Mouse (Mus musculus): ENCODE data around the gene Apex1. TPM values are rescaled to one million over a fixed set of nuclear protein-coding genes. Genes with fewer than 3 reads are reported as not detected.
"Not testable (repeated sequence)": the region's sequence is repeated elsewhere in the genome, so short reads cannot be mapped to it uniquely, and the experiment has no call there.

The Apex1 gene
- polyA plus RNA-seq, 1 experiment from 2014 or later: 227 TPM

GRCm38 (mm10) chr14:50911356-50911755 lies 13.4 kb upstream of the Apex1 start:
- no peak overlapping the region for H3K9ac ChIP-seq (replicated peaks; ENCODE audit: low read length)
- H3K9me3 ChIP-seq (ENCODE audit: control insufficient read depth, low read length): no peaks in the 10 kb centered on the region
- H3K27ac ChIP-seq (replicated peaks; ENCODE audit: low read depth, low read length): no peak overlapping the region
- ATAC-seq (ENCODE audit: low FRiP score, low TSS enrichment) (no peak), DNase-seq (no peak)
- no peak overlapping the region for H3K4me2 ChIP-seq (ENCODE audit: low read length)
- no peaks in the 10 kb centered on the region for H3K27me3 ChIP-seq (ENCODE audit: control insufficient read depth, insufficient read depth, low read length)
- no peaks in the 10 kb centered on the region for H3K4me1 ChIP-seq (ENCODE audit: control insufficient read depth, insufficient read depth, low read length)
- peaks cover 48% of the 10 kb centered on the region for H3K36me3 ChIP-seq (ENCODE audit: control insufficient read depth, insufficient read depth, low read length)
- H3K4me3 ChIP-seq (replicated peaks; ENCODE audit: low read depth, low read length): no peak overlapping the region
- 69% methylated on average over 3 of the region's 3 CpGs for WGBS

- not testable (repeated sequence) for H3K27ac ChIP-seq (replicated peaks; ENCODE audit: low read depth, low read length); H3K27me3 ChIP-seq (ENCODE audit: control insufficient read depth, insufficient read depth, low read length); H3K9ac ChIP-seq (replicated peaks; ENCODE audit: low read length); DNase-seq; H3K9me3 ChIP-seq (ENCODE audit: control insufficient read depth, low read length); ATAC-seq (ENCODE audit: low FRiP score, low TSS enrichment)
- peaks cover 14% of the 10 kb centered on the region for H3K4me1 ChIP-seq (ENCODE audit: control insufficient read depth, insufficient read depth, low read length)
- H3K36me3 ChIP-seq (ENCODE audit: control insufficient read depth, insufficient read depth, low read length): peaks cover 40% of the 10 kb centered on the region
- peak overlapping the region; percentile 87 for H3K4me3 ChIP-seq (replicated peaks; ENCODE audit: low read depth, low read length)
- H3K4me2 ChIP-seq (ENCODE audit: low read length): peak overlapping the region; percentile 62
- WGBS: 82% methylated on average over 1 of the region's 1 CpGs
Measured at GRCm38 (mm10) chr14:50923437-50923836, 1.3 kb upstream of the Apex1 start.

- Histone ChIP-seq H3K4me2 (ENCODE audit: low read length) (peak overlapping the region; percentile 84), H3K4me3 (replicated peaks; ENCODE audit: low read depth, low read length) (peak overlapping the region; percentile 87), H3K27ac (replicated peaks; ENCODE audit: low read depth, low read length) (peak overlapping the region; percentile 90), H3K4me1 (ENCODE audit: control insufficient read depth, insufficient read depth, low read length) (peaks cover 22% of the 10 kb centered on the region), H3K36me3 (ENCODE audit: control insufficient read depth, insufficient read depth, low read length) (peaks cover 38% of the 10 kb centered on the region), H3K27me3 (ENCODE audit: control insufficient read depth, insufficient read depth, low read length) (no peaks in the 10 kb centered on the region), H3K9ac (replicated peaks; ENCODE audit: low read length) (peak overlapping the region; percentile 89), H3K9me3 (ENCODE audit: control insufficient read depth, low read length) (no peaks in the 10 kb centered on the region)
- under 1% methylated on average over 38 of the region's 38 CpGs for WGBS
- no peak; the same call in 1 of the 2 replicates for ATAC-seq (ENCODE audit: low FRiP score, low TSS enrichment)
- DNase-seq: peak; percentile 59
Measured at GRCm38 (mm10) chr14:50925111-50925920, 548 bp downstream of the Apex1 start.

GRCm38 (mm10) chr14:50927366-50927765 lies 2.6 kb downstream of the Apex1 start:
- H3K4me2 ChIP-seq (ENCODE audit: low read length): no peak overlapping the region

GRCm38 (mm10) chr14:50929951-50930350 lies 5.2 kb downstream of the Apex1 start:
- Histone ChIP-seq H3K27ac (replicated peaks; ENCODE audit: low read depth, low read length) (peak overlapping the region; percentile 87), H3K4me2 (ENCODE audit: low read length) (peak overlapping the region; percentile 89), H3K36me3 (ENCODE audit: control insufficient read depth, insufficient read depth, low read length) (peaks cover 34% of the 10 kb centered on the region), H3K4me3 (replicated peaks; ENCODE audit: low read depth, low read length) (peak overlapping the region; percentile 98), H3K4me1 (ENCODE audit: control insufficient read depth, insufficient read depth, low read length) (peaks cover 23% of the 10 kb centered on the region), H3K9me3 (ENCODE audit: control insufficient read depth, low read length) (no peaks in the 10 kb centered on the region), H3K9ac (replicated peaks; ENCODE audit: low read length) (peak overlapping the region; percentile 97), H3K27me3 (ENCODE audit: control insufficient read depth, insufficient read depth, low read length) (no peaks in the 10 kb centered on the region)
- DNase-seq (no peak), ATAC-seq (ENCODE audit: low FRiP score, low TSS enrichment) (no peak)
- 20% methylated on average over 10 of the region's 10 CpGs for WGBS

More at GRCm38 (mm10) chr14:50927366-50927765, 2.6 kb downstream of the Apex1 start:
- peaks cover 28% of the 10 kb centered on the region for H3K4me1 ChIP-seq (ENCODE audit: control insufficient read depth, insufficient read depth, low read length)
- no peak overlapping the region for H3K9ac ChIP-seq (replicated peaks; ENCODE audit: low read length)
- no peak overlapping the region for H3K27ac ChIP-seq (replicated peaks; ENCODE audit: low read depth, low read length)
- DNase-seq (no peak), ATAC-seq (ENCODE audit: low FRiP score, low TSS enrichment) (no peak)
- peaks cover 34% of the 10 kb centered on the region for H3K36me3 ChIP-seq (ENCODE audit: control insufficient read depth, insufficient read depth, low read length)
- WGBS: 66% methylated on average over 3 of the region's 3 CpGs
- H3K27me3 ChIP-seq (ENCODE audit: control insufficient read depth, insufficient read depth, low read length): no peaks in the 10 kb centered on the region
- H3K4me3 ChIP-seq (replicated peaks; ENCODE audit: low read depth, low read length): no peak overlapping the region
- H3K9me3 ChIP-seq (ENCODE audit: control insufficient read depth, low read length): no peaks in the 10 kb centered on the region

- DNase-seq: no peak
- peak; percentile 52 for ATAC-seq (ENCODE audit: low FRiP score, low TSS enrichment)
- peaks cover 23% of the 10 kb centered on the region for H3K4me1 ChIP-seq (ENCODE audit: control insufficient read depth, insufficient read depth, low read length)
- WGBS: under 1% methylated on average over 38 of the region's 38 CpGs
- peak overlapping the region; percentile 98 for H3K4me3 ChIP-seq (replicated peaks; ENCODE audit: low read depth, low read length)
- H3K4me2 ChIP-seq (ENCODE audit: low read length): peak overlapping the region; percentile 89
- peak overlapping the region; percentile 87 for H3K27ac ChIP-seq (replicated peaks; ENCODE audit: low read depth, low read length)
- peaks cover 34% of the 10 kb centered on the region for H3K36me3 ChIP-seq (ENCODE audit: control insufficient read depth, insufficient read depth, low read length)
- H3K9ac ChIP-seq (replicated peaks; ENCODE audit: low read length): peak overlapping the region; percentile 97
- no peaks in the 10 kb centered on the region for H3K9me3 ChIP-seq (ENCODE audit: control insufficient read depth, low read length)
- no peaks in the 10 kb centered on the region for H3K27me3 ChIP-seq (ENCODE audit: control insufficient read depth, insufficient read depth, low read length)
Measured at GRCm38 (mm10) chr14:50930377-50930753, 5.6 kb downstream of the Apex1 start.

- H3K9ac ChIP-seq (replicated peaks; ENCODE audit: low read length): peak within 1 kb of the TSS; percentile 97
- H3K4me1 ChIP-seq (ENCODE audit: control insufficient read depth, insufficient read depth, low read length): peaks cover 19% of the 10 kb centered on the region
- H3K27ac ChIP-seq (replicated peaks; ENCODE audit: low read depth, low read length): peak within 1 kb of the TSS; percentile 87
- peaks cover 34% of the 10 kb centered on the region for H3K36me3 ChIP-seq (ENCODE audit: control insufficient read depth, insufficient read depth, low read length)
- peak; percentile 100 for ATAC-seq (ENCODE audit: low FRiP score, low TSS enrichment)
- under 1% methylated on average over 68 of the region's 68 CpGs for WGBS
- peak within 1 kb of the TSS; percentile 98 for H3K4me3 ChIP-seq (replicated peaks; ENCODE audit: low read depth, low read length)
- peak within 1 kb of the TSS; percentile 89 for H3K4me2 ChIP-seq (ENCODE audit: low read length)
- DNase-seq: peak; percentile 99
- no peaks in the 10 kb centered on the region for H3K9me3 ChIP-seq (ENCODE audit: control insufficient read depth, low read length)
- no peaks in the 10 kb centered on the region for H3K27me3 ChIP-seq (ENCODE audit: control insufficient read depth, insufficient read depth, low read length)
Measured at GRCm38 (mm10) chr14:50930754-50931492, 6.2 kb downstream of the Apex1 start, which contains the start of the genes Pip4p1 and Pnp. Pip4p1 (minus strand) TSS chr14:50930856. Pnp (plus strand) TSS chr14:50931082.

- no peak for ATAC-seq (ENCODE audit: low FRiP score, low TSS enrichment)
- no peaks in the 10 kb centered on the region for H3K27me3 ChIP-seq (ENCODE audit: control insufficient read depth, insufficient read depth, low read length)
- H3K4me3 ChIP-seq (replicated peaks; ENCODE audit: low read depth, low read length): peak overlapping the region; percentile 98
- H3K4me2 ChIP-seq (ENCODE audit: low read length): peak overlapping the region; percentile 75
- no peaks in the 10 kb centered on the region for H3K9me3 ChIP-seq (ENCODE audit: control insufficient read depth, low read length)
- peak overlapping the region; percentile 57 for H3K9ac ChIP-seq (replicated peaks; ENCODE audit: low read length)
- 11% methylated on average over 12 of the region's 12 CpGs for WGBS
- DNase-seq: peak; percentile 19
- H3K36me3 ChIP-seq (ENCODE audit: control insufficient read depth, insufficient read depth, low read length): peaks cover 28% of the 10 kb centered on the region
- peaks cover 15% of the 10 kb centered on the region; the same call in 1 of the 2 replicates for H3K4me1 ChIP-seq (ENCODE audit: control insufficient read depth, insufficient read depth, low read length)
- H3K27ac ChIP-seq (replicated peaks; ENCODE audit: low read depth, low read length): peak overlapping the region; percentile 83
Measured at GRCm38 (mm10) chr14:50931493-50932020, 6.8 kb downstream of the Apex1 start.
